Mouse (Mus musculus): ENCODE data around the gene Itprip.

Itprip gene

DNA sequence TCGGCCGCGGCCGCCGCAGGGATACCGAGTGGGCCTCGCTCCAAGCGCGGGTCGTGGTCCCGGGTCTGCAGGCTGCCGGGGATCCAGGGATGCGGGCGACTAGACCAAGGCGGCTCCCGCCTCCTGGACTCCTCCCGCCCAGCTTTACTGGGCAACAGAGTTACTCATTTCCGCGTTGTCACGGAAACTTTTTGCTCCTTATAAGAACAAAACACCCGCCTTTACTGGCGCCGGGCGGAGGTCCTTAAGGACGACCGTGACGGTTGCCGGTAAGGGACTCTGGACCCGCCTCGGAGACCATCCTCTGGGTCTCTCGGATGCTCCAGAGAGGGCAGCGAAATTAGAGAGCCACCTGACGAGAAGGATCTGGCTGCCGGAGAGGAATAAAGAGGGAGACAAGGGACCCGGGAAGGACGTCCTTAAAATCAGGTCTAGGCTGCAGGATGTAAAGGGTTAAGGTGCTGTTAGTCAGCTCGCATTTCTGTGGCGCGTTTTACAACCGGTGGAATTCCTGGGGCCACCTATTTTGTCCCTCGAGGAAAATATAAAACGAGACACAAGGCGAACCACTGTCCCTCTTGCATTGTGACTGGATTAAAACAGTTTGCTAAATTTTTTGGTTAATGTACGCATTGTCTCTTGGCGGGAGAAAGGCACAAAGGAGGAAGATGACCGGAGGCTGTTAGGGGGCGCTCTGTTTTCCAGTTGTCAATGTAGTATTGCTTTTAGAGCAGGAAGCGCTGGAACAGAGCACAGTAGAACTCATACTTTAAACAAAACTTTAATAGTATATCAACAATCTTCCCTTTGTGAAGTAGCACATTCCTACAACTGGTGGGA, at the start of gene Itprip, which contains the start of gene Cfap43:
Gene Itprip, minus strand, starts transcription at position 174 of the 840 bp plus-strand sequence.
Gene Cfap43, minus strand, starts transcription at position 162 of the 840 bp plus-strand sequence.
- DNase-seq (ENCODE audit: extremely low read depth, low read depth) = peak; percentile 86

DNA sequence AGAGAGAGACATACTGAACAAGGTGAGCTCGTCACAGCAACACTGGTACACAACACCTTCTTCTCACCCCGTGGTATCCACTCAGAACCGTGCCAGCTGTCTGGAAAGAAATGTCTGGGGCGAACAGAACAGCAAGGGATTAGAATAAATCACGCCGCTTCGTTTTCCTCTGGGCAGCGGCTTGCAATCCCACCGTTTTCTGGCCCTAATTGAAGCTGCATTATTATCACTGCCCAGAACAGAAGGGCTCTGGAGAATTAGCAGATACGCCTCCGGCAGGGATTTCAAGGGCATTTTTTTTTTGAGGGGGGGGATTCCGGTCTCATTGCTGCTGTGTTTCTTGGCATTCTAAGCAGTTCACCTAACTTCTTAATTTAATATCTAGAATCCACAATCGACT, 39.1 kb upstream of the Itprip start:
- DNase-seq (ENCODE audit: extremely low read depth, low read depth) = no peak

DNA sequence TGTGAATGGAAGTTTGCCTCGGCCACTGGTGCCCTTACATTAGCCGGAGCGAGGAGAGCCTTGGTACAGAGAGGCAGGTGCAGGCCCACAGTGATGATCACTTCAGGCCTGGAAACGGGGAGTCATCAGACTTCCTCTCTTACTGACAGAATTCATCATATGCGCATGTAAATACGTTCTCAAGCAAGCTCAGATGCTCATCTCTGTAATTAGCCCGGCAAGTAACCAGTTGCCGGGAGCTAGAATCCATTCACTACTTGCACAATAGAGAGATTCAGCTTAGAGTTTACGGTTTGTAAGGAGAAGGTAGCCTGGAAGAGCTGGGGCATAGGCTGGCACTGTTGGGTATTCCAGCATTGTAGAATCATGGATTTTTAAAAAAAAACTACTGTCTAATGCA, 34.1 kb upstream of the Itprip start:
- DNase-seq (ENCODE audit: extremely low read depth, low read depth) = no peak

DNA sequence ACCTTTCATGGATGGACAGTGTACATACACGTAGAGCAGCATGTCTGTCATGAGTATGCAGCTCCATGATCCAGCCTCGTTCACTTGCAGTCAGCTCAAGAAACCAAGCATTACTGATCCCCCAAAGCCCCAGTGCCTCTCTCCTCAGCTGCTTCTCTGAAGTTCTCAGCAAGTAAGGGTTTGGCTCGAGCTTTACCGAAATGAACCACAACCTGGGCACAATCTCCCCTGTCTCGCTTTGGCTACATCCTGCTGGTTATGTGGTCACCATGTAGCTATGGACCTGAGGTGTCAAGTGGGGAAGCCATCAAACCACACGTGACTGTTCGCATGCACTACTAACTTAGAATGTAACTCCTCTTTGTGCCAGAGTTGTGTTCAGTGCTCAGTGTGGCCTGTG, 31.8 kb upstream of the Itprip start:
- no peak for DNase-seq (ENCODE audit: extremely low read depth, low read depth)

DNA sequence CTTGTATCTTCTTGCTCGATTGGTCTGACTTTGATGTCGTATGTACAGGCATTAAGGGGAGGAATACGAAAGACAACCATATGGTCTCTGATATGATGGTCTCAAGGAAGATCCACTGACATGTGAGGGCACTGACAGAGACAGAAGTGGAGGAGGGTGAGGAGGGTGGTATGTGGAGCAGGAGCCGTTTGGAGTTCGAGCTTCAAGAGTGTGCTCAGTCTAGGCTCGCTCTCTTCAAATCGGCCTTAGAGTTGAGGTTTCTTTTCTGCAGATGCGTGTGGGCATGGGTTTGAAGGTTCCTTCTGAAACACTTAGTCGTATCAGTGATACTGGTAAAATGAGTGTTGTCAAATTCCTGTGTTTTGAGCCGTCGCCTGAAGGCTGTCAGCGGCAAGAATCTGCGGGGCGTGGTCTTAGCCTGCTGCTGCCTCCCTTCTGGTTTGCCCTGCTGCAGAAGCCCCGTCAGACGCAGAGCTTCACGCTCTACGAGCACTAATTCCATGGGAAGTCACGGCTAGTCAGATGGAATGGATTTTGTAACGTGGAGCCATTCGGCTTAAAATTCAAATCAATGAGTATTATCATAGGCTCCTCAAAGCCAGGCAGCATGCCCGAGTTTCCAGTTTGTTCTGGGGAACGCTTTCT, 27.8 kb upstream of the Itprip start:
- DNase-seq (ENCODE audit: extremely low read depth, low read depth) = no peak

DNA sequence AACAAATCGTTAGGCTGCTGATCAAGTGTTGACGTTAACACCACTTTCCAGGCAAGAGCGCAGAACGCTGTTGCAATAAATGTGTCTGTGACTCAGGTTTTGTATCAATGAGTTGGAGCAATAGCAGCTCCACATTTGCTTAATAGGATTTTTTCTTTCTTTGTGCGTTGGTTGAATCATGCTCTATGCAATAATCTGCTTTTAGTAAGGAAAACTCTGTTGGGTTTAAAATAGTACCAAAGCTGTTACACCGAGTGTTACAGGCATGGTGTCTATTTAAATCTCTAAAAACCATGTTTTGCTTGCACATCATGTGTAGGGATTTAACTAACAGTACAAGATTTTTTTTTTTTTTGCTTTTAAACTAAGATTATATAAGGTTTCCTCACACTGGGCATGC, 20.3 kb upstream of the Itprip start:
- DNase-seq (ENCODE audit: extremely low read depth, low read depth) = no peak

DNA sequence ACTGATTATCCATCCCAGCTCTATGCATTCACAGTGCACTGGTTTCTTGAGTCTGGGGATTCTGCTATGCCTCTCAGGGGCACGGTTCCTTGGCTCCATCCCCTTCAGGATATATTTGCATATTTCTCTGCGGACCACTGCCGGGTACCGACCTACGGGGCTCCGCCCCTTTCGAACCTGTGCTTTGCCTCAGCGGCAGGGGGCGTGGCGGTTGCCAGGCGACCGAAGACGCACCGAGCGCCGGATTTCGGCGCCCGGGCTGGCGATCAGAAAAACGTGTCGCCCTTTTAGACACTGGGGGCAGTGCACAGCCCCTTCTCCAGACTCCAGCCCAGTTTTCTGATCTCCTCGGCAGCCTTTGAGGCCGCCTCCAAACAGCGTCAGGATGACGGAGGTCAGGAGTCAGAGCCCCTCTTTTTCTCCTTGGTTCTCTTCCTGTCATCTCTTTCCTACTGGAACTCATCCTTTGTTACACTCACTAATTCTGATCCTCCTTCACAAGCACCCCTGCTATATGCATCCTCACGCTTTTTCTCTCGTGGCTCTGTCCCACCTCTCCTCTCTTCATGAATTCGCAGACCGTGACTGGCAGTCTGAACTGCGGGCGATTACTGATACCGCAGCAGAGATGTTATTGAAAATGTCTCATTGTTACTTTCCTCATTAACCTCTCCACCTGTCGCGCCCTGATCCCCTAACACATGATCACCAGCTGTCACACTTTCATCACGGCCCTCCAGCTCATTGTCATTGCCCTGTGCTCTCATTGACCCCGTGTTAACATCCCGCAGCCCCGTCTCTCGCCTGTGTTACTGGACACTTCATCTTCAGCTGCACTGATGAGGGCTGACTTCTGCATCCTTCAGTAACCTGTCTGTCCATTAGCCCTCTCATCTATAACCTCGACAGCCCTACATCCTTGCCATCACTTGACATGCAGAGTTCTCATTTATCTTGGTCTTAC, 18.6 kb upstream of the Itprip start, which contains the start of gene Cfap58:
Gene Cfap58, plus strand, starts transcription at position 233 of the 964 bp plus-strand sequence.
- no peak for DNase-seq (ENCODE audit: extremely low read depth, low read depth)

DNA sequence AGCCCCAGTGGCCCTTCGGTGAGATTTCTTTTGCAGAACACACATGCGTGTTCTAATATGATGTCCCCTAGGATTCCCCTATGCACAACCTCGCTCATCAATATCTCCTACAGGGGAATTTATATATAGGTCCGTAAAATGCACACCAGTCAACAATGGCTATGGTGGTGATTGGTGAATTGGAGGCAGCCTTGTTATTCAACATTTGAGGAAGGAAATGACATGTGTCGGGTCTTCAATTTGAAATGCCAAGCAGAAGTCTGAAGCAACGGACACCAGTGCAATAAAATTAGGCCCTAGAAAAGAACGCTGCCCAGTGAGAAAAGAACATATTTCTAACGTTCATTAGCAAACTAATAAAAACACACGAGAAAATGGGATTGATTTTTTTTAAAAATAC, 17.8 kb upstream of the Itprip start:
- DNase-seq (ENCODE audit: extremely low read depth, low read depth) = no peak

DNA sequence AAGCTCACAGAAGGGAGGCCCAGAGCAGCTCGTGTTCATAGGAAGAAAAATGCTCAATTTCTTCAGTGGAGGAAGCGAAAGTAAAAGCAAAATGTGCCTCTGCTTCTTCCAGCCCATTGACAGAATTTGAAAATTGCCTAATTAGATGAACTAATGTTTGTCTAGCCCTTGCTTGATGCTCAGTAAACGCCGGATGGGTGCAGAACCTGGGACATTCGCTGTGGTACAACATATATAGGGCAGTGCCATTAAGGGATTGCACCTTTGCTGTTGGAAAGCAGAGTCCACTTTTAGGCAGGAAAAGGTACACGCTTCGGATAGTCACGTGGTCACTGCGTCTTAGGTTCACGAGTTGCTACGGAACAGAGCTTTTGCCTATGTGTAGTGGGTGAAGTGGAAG, 17.4 kb upstream of the Itprip start:
- no peak for DNase-seq (ENCODE audit: extremely low read depth, low read depth)

DNA sequence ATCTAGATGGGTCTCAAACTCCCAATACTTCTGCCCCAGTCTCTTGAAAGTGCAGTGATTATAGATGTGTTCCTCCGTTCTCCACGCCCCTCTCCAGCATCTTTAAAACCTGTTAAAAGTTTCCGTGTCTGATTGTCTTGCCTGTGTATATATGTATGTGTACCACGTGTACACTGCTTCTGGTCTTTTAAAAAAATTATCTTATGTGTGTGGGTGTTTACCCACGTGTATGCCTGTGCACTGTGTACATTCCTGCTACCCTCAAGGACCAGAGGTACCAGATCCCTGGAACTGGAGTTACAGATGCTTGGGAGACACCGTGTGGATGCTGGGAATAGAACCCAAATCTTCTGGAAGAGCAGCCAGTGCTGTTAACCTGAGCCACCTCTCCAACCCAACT, 16.4 kb upstream of the Itprip start:
- DNase-seq (ENCODE audit: extremely low read depth, low read depth) = no peak

DNA sequence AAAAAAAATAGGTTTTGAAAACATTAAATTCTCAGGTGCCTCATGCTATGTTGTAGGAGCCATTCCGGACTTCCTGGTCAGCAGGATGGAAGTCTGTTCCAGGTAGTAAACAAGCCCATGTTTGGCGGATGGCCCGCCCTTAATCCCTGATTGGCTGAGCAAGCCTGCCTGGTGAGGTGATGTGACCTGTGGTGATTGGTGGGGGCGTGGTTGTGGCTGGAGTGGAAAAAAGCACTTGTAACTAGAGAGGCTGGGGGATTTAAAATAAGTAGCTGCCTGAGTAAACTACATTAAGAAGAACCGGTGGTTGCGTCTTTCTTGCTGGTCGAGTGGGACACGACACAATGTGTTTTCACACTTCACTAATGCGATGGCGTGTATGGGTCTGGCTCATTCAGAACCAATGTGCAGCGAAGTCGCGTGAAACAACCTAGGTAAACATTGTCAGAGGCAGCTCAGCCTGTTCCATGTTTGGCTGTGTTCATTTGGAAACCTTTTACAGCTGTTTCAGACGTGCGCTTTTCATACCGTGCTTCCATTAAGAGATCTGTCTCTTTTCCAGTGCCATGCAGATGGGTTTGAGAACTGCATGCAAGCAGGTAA, 15.6 kb upstream of the Itprip start:
- DNase-seq (ENCODE audit: extremely low read depth, low read depth) = no peak

DNA sequence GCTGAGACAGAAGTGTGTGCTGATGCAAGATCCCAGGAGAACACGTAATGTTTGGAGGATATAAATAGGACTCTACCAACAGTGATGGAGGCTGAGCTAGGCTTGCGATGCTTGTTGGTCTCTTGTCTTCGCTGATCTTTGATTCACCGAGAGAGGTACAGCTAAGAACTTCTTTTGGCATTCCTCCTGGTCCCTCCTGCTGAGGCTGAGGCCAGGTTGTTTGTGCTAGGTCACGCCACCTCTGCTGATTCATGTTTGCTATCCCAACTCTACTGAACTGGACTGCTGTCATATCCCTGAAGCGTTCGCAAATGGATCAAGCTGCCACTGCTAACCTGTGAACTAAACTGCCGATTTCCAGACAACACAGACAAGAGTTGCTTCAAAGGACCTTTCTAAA, 15.0 kb upstream of the Itprip start:
- no peak for DNase-seq (ENCODE audit: extremely low read depth, low read depth)

DNA sequence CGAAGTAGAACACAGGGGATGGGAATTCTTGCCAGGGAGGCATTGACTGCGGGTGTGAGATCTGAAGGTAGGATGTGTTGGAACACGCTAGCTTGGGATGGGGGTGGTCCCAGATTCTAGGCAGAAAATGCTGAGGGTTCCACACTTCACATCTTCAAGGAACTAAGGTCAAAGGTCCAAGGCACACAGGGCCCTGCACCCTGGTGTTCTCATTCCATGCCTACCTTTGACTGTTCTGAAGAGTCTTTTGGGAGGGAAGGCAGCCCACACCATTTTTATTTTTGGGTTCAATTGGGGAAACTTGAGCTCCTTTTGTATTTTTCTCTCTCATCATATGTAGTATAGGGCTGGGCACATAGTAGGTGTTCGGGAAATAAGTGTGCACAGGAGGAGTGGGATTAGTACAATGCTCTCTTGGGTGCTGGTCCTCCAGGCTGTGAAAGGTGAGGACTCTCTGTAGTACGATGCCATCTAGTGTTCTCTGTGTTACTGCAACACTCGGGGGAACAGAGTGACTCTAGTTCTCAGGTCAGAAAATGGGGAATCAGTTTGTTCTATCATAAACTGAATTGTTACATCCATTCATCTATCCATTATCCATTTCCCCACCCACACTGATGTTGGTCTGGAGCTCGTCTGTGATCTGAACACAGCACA, 13.0 kb upstream of the Itprip start:
- no peak for DNase-seq (ENCODE audit: extremely low read depth, low read depth)

DNA sequence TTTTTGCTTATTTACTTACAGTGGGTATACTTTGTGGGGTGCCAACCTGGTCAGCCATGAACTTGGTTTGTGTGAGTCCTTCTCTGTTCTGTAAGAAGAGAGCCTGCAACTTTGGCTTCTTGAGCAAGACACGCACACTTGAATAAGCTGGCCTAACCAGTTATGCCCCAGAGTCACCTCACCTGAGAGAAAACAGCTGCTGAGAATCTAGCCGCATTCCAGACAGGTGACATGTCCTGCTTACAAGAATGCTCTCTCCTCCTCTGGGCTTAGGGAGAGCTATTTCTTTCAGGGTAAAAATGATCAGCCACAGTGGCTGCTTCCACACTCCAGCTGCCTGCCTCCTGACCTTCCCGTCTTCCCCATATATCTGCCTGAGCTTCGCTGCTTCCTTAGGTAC, 9.9 kb upstream of the Itprip start:
- no peak for DNase-seq (ENCODE audit: extremely low read depth, low read depth)

DNA sequence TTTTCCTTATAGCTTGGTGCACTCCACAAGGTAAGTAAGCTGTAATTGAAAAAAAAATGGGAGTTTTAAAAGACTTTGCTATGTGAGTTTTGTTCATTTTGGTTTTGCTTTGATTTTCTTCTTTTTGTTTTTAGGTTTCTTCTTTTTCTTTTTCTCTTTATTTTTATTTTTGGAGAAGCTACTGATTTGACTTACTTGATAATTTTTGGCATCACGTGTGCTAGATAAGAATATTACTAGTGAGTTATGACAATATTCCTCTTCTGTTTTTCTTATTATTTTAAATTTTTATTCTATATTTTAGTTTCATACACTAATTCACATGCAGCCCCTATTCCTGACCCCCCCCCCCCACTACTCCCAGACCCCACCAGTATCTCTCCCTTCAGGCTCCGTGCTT, 7.9 kb upstream of the Itprip start:
- DNase-seq (ENCODE audit: extremely low read depth, low read depth) = no peak

DNA sequence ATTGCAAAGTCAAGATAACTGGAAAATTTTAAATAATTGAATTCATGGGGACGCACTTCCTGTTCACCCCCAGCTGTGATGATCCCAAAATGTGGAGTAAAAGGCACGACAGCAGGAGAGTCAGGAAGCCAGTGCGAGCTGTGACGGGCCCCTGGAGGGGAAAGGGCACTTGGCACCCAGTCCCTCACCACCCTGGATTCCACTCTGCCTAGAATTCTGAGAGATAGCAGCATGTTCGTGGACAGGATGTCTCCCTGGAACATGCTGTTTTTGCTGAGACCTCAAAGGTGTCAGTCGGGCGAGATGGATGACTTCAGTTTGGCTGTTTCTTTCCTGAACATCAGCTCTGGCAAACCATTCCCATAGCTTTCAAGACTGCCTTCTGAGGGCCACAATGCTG, 6.7 kb upstream of the Itprip start:
- no peak for DNase-seq (ENCODE audit: extremely low read depth, low read depth)

DNA sequence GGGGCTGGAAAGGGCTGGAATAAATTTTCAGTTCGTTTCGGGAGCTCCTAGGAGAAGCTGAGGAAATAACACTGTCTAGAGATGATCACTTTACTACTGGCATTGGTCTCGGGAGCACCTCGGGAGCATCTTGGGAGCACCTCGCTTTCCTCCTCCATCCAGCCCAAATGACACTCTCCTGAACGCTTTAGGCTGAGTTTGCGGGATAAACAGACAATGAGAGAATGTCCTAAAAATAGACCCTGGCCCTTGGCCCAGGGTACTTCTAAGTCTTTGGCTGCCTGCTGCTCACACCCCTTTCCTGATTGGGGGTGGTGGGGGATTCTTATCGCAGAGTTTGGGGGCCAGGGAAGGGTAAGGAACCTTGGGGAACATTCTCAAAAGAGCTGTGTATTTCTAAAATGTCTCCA, 872 bp upstream of the Itprip start:
- DNase-seq (ENCODE audit: extremely low read depth, low read depth) = no peak

DNA sequence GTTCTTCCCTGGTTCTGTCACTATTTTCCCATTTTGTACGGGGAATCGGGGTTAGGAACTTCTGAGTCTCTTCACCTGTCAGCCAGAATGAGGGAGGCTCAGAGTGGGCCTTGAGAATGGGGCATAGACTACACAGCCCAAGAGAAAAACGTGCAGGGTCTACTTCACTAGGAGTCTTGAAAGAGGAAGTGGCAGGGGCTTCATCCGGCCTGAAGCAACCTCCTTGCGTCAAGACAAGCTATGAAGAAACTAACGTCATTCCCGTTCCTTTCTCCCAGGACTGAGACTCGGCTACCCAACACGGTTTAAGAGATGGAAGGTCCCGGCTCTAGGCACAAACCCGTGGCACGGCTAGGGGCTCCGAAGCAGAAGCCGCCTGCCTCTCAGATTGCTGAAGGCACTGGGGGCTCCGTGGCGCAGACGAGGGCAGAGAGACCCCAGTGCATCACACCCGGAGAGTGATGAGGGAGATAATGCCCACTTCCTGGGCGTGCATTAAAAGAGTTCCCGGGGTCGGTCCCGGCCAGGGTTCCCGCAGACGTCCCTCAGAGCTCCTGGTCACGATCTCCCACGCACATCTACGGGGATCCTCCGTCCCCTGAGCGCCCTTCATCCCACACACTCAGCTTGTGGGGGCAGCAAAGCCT, 521 bp downstream of the Itprip start:
- DNase-seq (ENCODE audit: extremely low read depth, low read depth) = peak; percentile 86

DNA sequence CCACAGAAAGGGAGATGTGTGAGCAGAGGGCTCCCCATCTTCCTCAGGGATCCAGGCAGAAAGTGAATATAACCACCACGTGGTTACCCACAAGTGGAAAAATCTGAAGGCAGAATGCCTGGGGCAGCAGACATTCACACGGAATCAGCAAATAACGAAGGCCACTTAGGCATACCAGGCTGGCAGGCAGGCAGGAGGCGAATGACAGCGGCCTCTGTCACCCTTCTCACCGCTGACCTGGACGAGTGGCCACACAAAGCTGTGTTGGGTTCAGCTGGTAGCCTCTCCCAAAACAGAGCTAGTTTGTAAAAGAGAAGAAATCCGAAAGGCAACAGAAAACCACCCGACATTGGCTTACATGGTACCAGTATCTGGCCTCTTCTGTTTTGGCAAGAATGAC, 1.1 kb downstream of the Itprip start:
- DNase-seq (ENCODE audit: extremely low read depth, low read depth) = no peak

DNA sequence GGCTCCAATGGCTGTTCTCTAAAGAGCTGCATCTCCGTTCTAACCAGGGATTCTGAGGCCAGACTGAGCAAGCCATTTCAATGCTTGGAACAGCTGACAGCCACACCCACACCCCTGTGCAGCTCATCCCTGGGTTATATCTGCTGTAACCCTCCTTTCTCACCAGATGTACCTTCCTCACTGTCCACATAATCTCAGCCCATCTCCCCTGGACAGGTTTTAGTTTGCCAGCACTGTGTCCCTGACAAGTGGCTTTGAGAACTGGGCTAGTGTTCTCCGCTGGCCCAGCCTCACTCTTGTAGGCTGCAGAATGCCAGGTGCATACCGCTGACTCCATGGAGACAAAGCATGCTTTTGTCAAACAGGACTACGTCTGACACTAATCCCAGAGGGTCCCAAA, 1.7 kb downstream of the Itprip start:
- no peak for DNase-seq (ENCODE audit: extremely low read depth, low read depth)
